Mouse (Mus musculus): ENCODE data around the gene Gm436. TPM values are rescaled to one million over a fixed set of nuclear protein-coding genes. Genes with fewer than 3 reads are reported as not detected.

Gm436 gene
- not detected in 2 replicates for polyA plus RNA-seq (2012; ENCODE audit: insufficient read depth, low replicate concordance)

- no peaks in the 10 kb centered on the region for H3K4me1 ChIP-seq
- no peaks in the 10 kb centered on the region for H3K27me3 ChIP-seq (replicated peaks)
- no peaks in the 10 kb centered on the region for H3K9me3 ChIP-seq
- TF ChIP-seq GATA1 (IDR thresholded peaks at IDR 0.05; ENCODE audit: borderline replicate concordance, low read length) (no peak), FLI1 (IDR thresholded peaks at IDR 0.05; ENCODE audit: low read length) (no peak)
- H3K4me3 ChIP-seq (replicated peaks): no peak within 1 kb of the TSS
- H3K36me3 ChIP-seq (replicated peaks; ENCODE audit: low read length): no peaks in the 10 kb centered on the region
These were observed at the start of gene Gm436 for GRCm38 (mm10) chr4:144686268-144686667. Gm436 (minus strand) TSS chr4:144686368.

- Histone ChIP-seq H3K4me3 (replicated peaks) (no peak within 1 kb of the TSS), H3K27me3 (replicated peaks) (no peaks in the 10 kb centered on the region)
- TF ChIP-seq FLI1 (IDR thresholded peaks at IDR 0.05; ENCODE audit: low read length) (no peak), GATA1 (IDR thresholded peaks at IDR 0.05; ENCODE audit: borderline replicate concordance, low read length) (no peak)
These were observed 35.1 kb upstream of the Gm436 start, which contains the start of gene Gm13178 for GRCm38 (mm10) chr4:144721304-144721703. Gm13178 (minus strand) TSS chr4:144721404.

GRCm38 (mm10) chr4:144719691-144720090 lies 33.5 kb upstream of the Gm436 start:
- Histone ChIP-seq H3K4me1 (no peaks in the 10 kb centered on the region), H3K27me3 (replicated peaks) (no peaks in the 10 kb centered on the region)

More at GRCm38 (mm10) chr4:144721304-144721703, 35.1 kb upstream of the Gm436 start, which contains the start of gene Gm13178:
- Histone ChIP-seq H3K9me3 (0 out of 2 replicates have a peak, but pooled peaks cover 2% of the 10 kb centered on the region), H3K4me1 (no peaks in the 10 kb centered on the region), H3K36me3 (replicated peaks; ENCODE audit: low read length) (no peaks in the 10 kb centered on the region)

GRCm38 (mm10) chr4:144718288-144718687 lies 32.1 kb upstream of the Gm436 start:
- TF ChIP-seq FLI1 (IDR thresholded peaks at IDR 0.05; ENCODE audit: low read length) (no peak), GATA1 (IDR thresholded peaks at IDR 0.05; ENCODE audit: borderline replicate concordance, low read length) (no peak)
- Histone ChIP-seq H3K27me3 (replicated peaks) (no peaks in the 10 kb centered on the region), H3K4me3 (replicated peaks) (no peak overlapping the region), H3K9me3 (0 out of 2 replicates have a peak, but pooled peaks cover 2% of the 10 kb centered on the region), H3K36me3 (replicated peaks; ENCODE audit: low read length) (no peaks in the 10 kb centered on the region), H3K4me1 (no peaks in the 10 kb centered on the region)

More at GRCm38 (mm10) chr4:144719691-144720090, 33.5 kb upstream of the Gm436 start:
- H3K36me3 ChIP-seq (replicated peaks; ENCODE audit: low read length): no peaks in the 10 kb centered on the region
- no peak for TF ChIP-seq FLI1 (IDR thresholded peaks at IDR 0.05; ENCODE audit: low read length)
- no peak for TF ChIP-seq GATA1 (IDR thresholded peaks at IDR 0.05; ENCODE audit: borderline replicate concordance, low read length)
- H3K9me3 ChIP-seq: 0 out of 2 replicates have a peak, but pooled peaks cover 2% of the 10 kb centered on the region
- H3K4me3 ChIP-seq (replicated peaks): no peak overlapping the region

- Histone ChIP-seq H3K27me3 (replicated peaks) (no peaks in the 10 kb centered on the region), H3K36me3 (replicated peaks; ENCODE audit: low read length) (no peaks in the 10 kb centered on the region), H3K4me3 (replicated peaks) (no peak overlapping the region), H3K4me1 (no peaks in the 10 kb centered on the region), H3K9me3 (no peaks in the 10 kb centered on the region)
- TF ChIP-seq GATA1 (IDR thresholded peaks at IDR 0.05; ENCODE audit: borderline replicate concordance, low read length) (no peak), FLI1 (IDR thresholded peaks at IDR 0.05; ENCODE audit: low read length) (no peak)
These were observed 47.9 kb downstream of the Gm436 start for GRCm38 (mm10) chr4:144638263-144638662.

Other genes with a start within 250 kb of the Gm436 start
- not detected in 2 replicates for gene 1700012P22Rik, start 247.6 kb downstream of the Gm436 start, polyA plus RNA-seq (2012; ENCODE audit: insufficient read depth, low replicate concordance)
- gene Gm9944, start 233.1 kb downstream of the Gm436 start, polyA plus RNA-seq (2012; ENCODE audit: insufficient read depth, low replicate concordance): not detected in 2 replicates
- gene Aadacl3, start 222.6 kb downstream of the Gm436 start, polyA plus RNA-seq (2012; ENCODE audit: insufficient read depth, low replicate concordance): not detected in 2 replicates
- gene 9430007A20Rik, start 166.5 kb downstream of the Gm436 start, polyA plus RNA-seq (2012; ENCODE audit: insufficient read depth, low replicate concordance): not detected in 2 replicates
- not detected in 2 replicates for gene Gm13124, start 121.2 kb downstream of the Gm436 start, polyA plus RNA-seq (2012; ENCODE audit: insufficient read depth, low replicate concordance)
- gene Aadacl4, start 72.7 kb downstream of the Gm436 start, polyA plus RNA-seq (2012; ENCODE audit: insufficient read depth, low replicate concordance): not detected in 2 replicates
- 1.1 TPM in 1 of 2 replicates, not detected in the other for gene Gm13178, start 35.0 kb upstream of the Gm436 start, polyA plus RNA-seq (2012; ENCODE audit: insufficient read depth, low replicate concordance)
- gene Gm438, start 100.2 kb upstream of the Gm436 start, polyA plus RNA-seq (2012; ENCODE audit: insufficient read depth, low replicate concordance): not detected in 2 replicates
- 44.7 and 211 TPM in 2 replicates for gene Dhrs3, start 206.5 kb upstream of the Gm436 start, polyA plus RNA-seq (2012; ENCODE audit: insufficient read depth, low replicate concordance)